Mouse (Mus musculus): ENCODE measurements at regions not wholly inside any gene's neighbourhood (a gene's known extent, or its start where the extent isn't known, plus 50 kb on each side); places are given as distances from the start of the nearest gene placed in this dataset.

GRCm38 (mm10) chr8:126662151-126662550 is 68.4 kb upstream of the Irf2bp2 start:
- no peak for DNase-seq (ENCODE audit: low read depth, low spot score)

- peak; percentile 52 for DNase-seq (ENCODE audit: low read depth, low spot score)
These were observed 67.8 kb upstream of the Irf2bp2 start for GRCm38 (mm10) chr8:126661511-126662142.

GRCm38 (mm10) chr8:126660658-126661316 is 67.0 kb upstream of the Irf2bp2 start:
- peak; percentile 34 for DNase-seq (ENCODE audit: low read depth, low spot score)

GRCm38 (mm10) chr8:126659691-126660657 is 66.2 kb upstream of the Irf2bp2 start:
- DNase-seq (ENCODE audit: low read depth, low spot score): peak; percentile 46

GRCm38 (mm10) chr8:126657546-126657945 is 63.8 kb upstream of the Irf2bp2 start:
- DNase-seq (ENCODE audit: low read depth, low spot score): no peak

GRCm38 (mm10) chr8:126656554-126657260 is 62.9 kb upstream of the Irf2bp2 start:
- no peak for DNase-seq (ENCODE audit: low read depth, low spot score)

GRCm38 (mm10) chr8:126655565-126655964 is 61.8 kb upstream of the Irf2bp2 start:
- DNase-seq (ENCODE audit: low read depth, low spot score): no peak

GRCm38 (mm10) chr8:126654353-126654752 is 60.6 kb upstream of the Irf2bp2 start:
- DNase-seq (ENCODE audit: low read depth, low spot score): no peak

GRCm38 (mm10) chr8:126652151-126652550 is 58.4 kb upstream of the Irf2bp2 start:
- no peak for DNase-seq (ENCODE audit: low read depth, low spot score)

- DNase-seq (ENCODE audit: low read depth, low spot score): peak; percentile 51
These were observed 57.2 kb upstream of the Irf2bp2 start for GRCm38 (mm10) chr8:126650945-126651344.

GRCm38 (mm10) chr8:126649305-126649704 is 55.5 kb upstream of the Irf2bp2 start:
- DNase-seq (ENCODE audit: low read depth, low spot score): peak; percentile 54

- no peak for DNase-seq (ENCODE audit: low read depth, low spot score)
These were observed 53.6 kb upstream of the Irf2bp2 start for GRCm38 (mm10) chr8:126647350-126647749.

- peak; percentile 61 for DNase-seq (ENCODE audit: low read depth, low spot score)
These were observed 53.0 kb upstream of the Irf2bp2 start for GRCm38 (mm10) chr8:126646604-126647311.

GRCm38 (mm10) chr8:126644179-126644578 is 50.4 kb upstream of the Irf2bp2 start:
- DNase-seq (ENCODE audit: low read depth, low spot score): no peak
